Mouse (Mus musculus) midbrain, embryonic 11.5 days (tissue): Measurements from ENCODE around the gene Plscr1. TPM values are rescaled to one million over a fixed set of nuclear protein-coding genes. Genes with fewer than 3 reads are reported as not detected.

Experiments used
- ATAC-seq: fragments of 200-750 bp; cut with Nextera tagmentation; 2 replicates; pipeline ENCODE4 v1.8.0; 2017; ENCODE audit warnings: moderate TSS enrichment, moderate library complexity; ENCODE audit not compliant: low FRiP score
- DNase-seq: peaks from one replicate; pipeline ENCODE4 v3.0.0; 2015; ENCODE audit warnings: low spot score; ENCODE audit errors: missing footprints
- H3K27ac ChIP-seq: fragments of 300-500 bp; sonication (generic); 2 replicates; pipeline ENCODE4 v1.5.1; 2014; ENCODE audit warnings: low read depth, low read length
- H3K27me3 ChIP-seq: fragments of 300-500 bp; sonication (generic); 2 replicates; pipeline ENCODE4 v1.6.1; 2014; ENCODE audit warnings: mild to moderate bottlenecking, low read length, moderate library complexity, mixed read lengths; ENCODE audit not compliant: control insufficient read depth, insufficient read depth
- H3K36me3 ChIP-seq: fragments of 300-500 bp; sonication (generic); 2 replicates; pipeline ENCODE4 v1.6.1; 2014; ENCODE audit warnings: mild to moderate bottlenecking, low read length, moderate library complexity, mixed read lengths; ENCODE audit not compliant: control insufficient read depth, insufficient read depth
- H3K4me1 ChIP-seq: fragments of 300-500 bp; sonication (generic); 2 replicates; pipeline ENCODE4 v1.6.1; 2014; ENCODE audit warnings: low read length; ENCODE audit not compliant: control insufficient read depth, insufficient read depth
- H3K4me2 ChIP-seq: fragments of 300-500 bp; sonication (generic); 2 replicates; pipeline ENCODE4 v1.6.1; 2014; ENCODE audit warnings: mild to moderate bottlenecking, moderate library complexity
- H3K4me3 ChIP-seq: fragments of 300-500 bp; sonication (generic); 2 replicates; pipeline ENCODE4 v1.5.1; 2014; ENCODE audit warnings: low read depth, low read length
- H3K9ac ChIP-seq: fragments of 300-500 bp; sonication (generic); 2 replicates; pipeline ENCODE4 v1.6.1; 2014; ENCODE audit warnings: low read length
- H3K9me3 ChIP-seq: fragments of 300-500 bp; sonication (generic); 2 replicates; pipeline ENCODE4 v1.6.1; 2016; ENCODE audit warnings: low read length; ENCODE audit not compliant: control insufficient read depth
- WGBS: fragments of 180-500 bp; shearing (Covaris S2); extraction: QIAGEN DNeasy Blood & Tissue Kit; methylation state at CpG from one replicate; pipeline ENCODE4 v1.1.7; 2014; 5-methylcytosine and 5-hydroxymethylcytosine counted together
- polyA plus RNA-seq: library from polyadenylated mRNA; unstranded; fragments of >200 nt; fragmentation: Nextera tagmentation; extraction: Ambion mirVana; gene quantifications from 2 replicates; pipeline ENCODE4 v1.2.1, GENCODE M21; 2014

Gene Plscr1
- polyA plus RNA-seq, 1 experiment from 2014 or later = 26.3 TPM

DNA sequence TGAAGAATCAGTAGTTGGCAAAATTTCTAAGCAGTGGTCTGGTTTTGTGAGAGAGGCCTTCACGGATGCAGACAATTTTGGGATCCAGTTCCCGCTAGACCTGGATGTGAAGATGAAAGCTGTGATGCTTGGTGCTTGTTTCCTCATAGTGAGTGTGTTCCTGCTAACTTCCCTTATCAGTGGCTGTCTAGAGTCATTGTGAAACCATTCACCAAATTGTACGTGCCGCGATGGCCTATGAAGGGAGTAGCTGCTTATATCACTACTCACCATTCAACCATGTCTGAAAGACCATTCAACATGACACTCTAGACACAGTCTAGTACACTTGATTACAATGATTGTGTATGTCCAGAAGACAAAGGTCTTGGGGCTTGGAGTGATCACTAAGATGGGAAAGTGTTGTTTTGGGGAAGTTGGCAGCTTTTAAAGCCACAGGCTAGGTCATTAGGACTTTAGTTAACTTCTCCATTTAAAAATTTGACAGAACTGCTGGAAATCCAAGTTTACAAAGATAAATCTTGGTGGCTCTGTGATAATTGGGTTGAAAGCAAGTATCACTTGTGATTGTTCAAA lies 20.4 kb downstream of the Plscr1 start:
- H3K27me3 ChIP-seq = no peaks in the 10 kb centered on the region
- 0 out of 2 replicates have a peak, but pooled peaks cover 3% of the 10 kb centered on the region for H3K36me3 ChIP-seq
- H3K4me3 ChIP-seq = no peak overlapping the region
- no peaks in the 10 kb centered on the region for H3K9me3 ChIP-seq
- ATAC-seq (no peak), DNase-seq (no peak)
- no peak overlapping the region for H3K9ac ChIP-seq
- H3K4me1 ChIP-seq = no peaks in the 10 kb centered on the region
- H3K27ac ChIP-seq = no peak overlapping the region
- no peak overlapping the region for H3K4me2 ChIP-seq
- 96% methylated on average over 5 of the region's 5 CpGs for WGBS

DNA sequence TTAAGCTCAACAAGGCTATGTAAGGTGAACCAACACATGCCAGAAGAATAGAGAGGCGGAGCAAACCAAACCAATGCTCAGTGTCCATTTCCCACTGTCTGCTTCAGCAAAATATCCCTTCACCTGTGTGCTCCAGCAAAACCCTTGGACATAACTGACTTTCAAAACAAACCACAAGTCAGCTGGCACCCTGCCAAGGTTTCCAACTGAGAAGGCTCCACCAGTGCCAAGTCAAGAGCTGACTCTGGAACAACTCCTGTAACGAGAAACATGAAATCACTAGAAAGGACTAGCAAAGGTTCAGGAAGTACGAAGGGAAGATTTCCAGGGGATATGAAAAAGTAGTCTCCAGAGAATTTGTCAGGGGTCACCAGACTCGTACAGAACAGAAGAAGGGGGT lies 21.4 kb downstream of the Plscr1 start:
- Histone ChIP-seq H3K4me3 (no peak overlapping the region), H3K9ac (no peak overlapping the region), H3K27me3 (no peaks in the 10 kb centered on the region), H3K9me3 (no peaks in the 10 kb centered on the region), H3K4me1 (no peaks in the 10 kb centered on the region), H3K4me2 (no peak overlapping the region), H3K27ac (no peak overlapping the region), H3K36me3 (0 out of 2 replicates have a peak, but pooled peaks cover 3% of the 10 kb centered on the region)
- WGBS = 47% methylated on average over 4 of the region's 4 CpGs
- DNase-seq = no peak
- no peak for ATAC-seq

DNA sequence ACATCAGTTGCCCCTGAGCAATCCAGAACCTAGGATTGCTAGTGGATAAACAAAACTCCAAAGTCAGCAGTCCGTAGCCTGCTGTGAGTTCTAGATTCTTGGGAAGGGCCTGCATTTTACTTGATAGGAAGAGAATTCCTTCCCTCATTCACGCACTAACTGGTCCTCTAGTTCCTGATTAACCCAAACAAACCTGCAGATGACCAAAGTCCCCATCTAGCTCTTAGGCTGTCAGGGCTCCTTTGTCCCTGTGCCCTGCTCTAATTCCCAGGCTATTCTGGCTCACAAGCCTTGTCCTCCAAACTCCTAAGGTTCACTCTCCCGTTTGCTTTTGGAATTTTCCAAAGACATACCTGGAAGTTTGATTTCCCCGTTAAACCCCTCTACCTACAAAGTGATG lies 23.1 kb downstream of the Plscr1 start:
- ATAC-seq (no peak), DNase-seq (no peak)
- 0 out of 2 replicates have a peak, but pooled peaks cover 3% of the 10 kb centered on the region for H3K36me3 ChIP-seq
- H3K9ac ChIP-seq = no peak overlapping the region
- H3K4me3 ChIP-seq = no peak overlapping the region
- no peaks in the 10 kb centered on the region for H3K9me3 ChIP-seq
- no peaks in the 10 kb centered on the region for H3K4me1 ChIP-seq
- H3K4me2 ChIP-seq = no peak overlapping the region
- H3K27me3 ChIP-seq = no peaks in the 10 kb centered on the region
- no peak overlapping the region for H3K27ac ChIP-seq
- 89% methylated on average over 4 of the region's 4 CpGs for WGBS

DNA sequence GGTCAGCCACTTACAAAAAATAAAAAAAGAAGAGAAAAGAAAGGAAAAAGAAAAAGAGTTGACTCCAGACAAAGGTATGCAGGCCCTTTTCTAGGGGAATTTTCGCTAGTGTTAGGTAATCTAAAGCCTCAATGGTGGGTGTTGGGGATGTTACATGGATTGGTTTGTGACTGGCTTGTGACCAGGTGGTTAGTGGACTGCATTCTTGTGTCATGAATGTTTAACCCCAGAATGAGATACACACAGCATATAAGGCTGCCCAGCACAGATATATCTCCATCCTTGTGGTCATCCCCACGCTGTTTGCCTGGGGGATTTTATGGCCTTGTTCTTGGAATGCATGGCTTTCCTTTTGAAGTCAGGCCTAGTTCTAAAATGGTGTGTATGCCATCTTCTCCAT lies 23.7 kb downstream of the Plscr1 start:
- Histone ChIP-seq H3K27ac (no peak overlapping the region), H3K9me3 (no peaks in the 10 kb centered on the region), H3K4me1 (no peaks in the 10 kb centered on the region), H3K4me3 (no peak overlapping the region), H3K27me3 (no peaks in the 10 kb centered on the region), H3K9ac (no peak overlapping the region), H3K36me3 (0 out of 2 replicates have a peak, but pooled peaks cover 3% of the 10 kb centered on the region), H3K4me2 (no peak overlapping the region)
- ATAC-seq (no peak), DNase-seq (no peak)
- WGBS = 89% methylated on average over 2 of the region's 2 CpGs

DNA sequence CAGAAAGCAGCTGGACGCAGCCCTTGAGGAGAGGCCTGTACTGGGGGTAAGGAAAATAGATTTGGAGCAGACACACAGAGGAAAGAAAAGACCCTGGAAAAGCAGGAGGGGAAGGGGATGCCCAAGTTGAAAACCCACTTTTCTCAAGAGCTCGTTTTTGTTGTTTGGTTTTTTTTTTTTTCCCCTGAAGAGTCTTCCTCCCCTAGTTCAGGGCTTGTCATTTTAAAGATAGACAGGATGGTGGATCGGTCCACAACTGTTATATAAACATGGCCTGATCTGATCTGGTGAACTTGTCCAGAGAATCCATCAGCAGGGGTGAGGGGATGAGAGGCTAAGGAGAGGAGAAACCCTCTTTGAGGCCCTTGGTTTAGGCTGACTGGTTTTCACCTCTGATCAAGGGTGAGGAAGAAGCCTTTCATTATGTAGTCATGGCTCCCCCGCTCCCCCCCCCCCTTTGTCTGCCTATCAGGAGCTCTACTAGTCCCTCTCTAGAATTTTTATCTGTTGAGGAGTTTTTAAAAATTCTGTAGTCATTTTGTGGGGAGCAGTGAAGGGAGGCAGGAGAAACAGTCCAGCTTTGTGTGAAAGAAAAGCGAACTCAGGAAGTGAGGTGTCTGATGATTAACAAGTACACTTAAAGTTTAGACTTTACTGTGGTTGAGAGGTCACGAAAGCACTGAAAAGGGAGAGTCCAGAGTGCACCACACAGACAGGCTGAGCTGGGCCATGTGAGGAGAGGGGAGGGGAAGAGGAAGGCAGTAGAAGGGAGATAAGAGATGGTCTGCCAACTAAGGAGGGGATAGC lies 24.6 kb downstream of the Plscr1 start:
- DNase-seq = no peak
- no peak overlapping the region for H3K4me2 ChIP-seq
- no peaks in the 10 kb centered on the region for H3K4me1 ChIP-seq
- H3K27ac ChIP-seq = no peak overlapping the region
- 81% methylated on average over 6 of the region's 6 CpGs for whole genome bisulfite sequencing
- no peaks in the 10 kb centered on the region for H3K27me3 ChIP-seq
- 0 out of 2 replicates have a peak, but pooled peaks cover 3% of the 10 kb centered on the region for H3K36me3 ChIP-seq
- H3K9ac ChIP-seq = no peak overlapping the region
- no peak overlapping the region for H3K4me3 ChIP-seq
- ATAC-seq = peak; percentile 33; the same call in 1 of the 2 replicates
- no peaks in the 10 kb centered on the region for H3K9me3 ChIP-seq

- H3K36me3 ChIP-seq = no peaks in the 10 kb centered on the region
- no peaks in the 10 kb centered on the region for H3K27me3 ChIP-seq
- no peak within 1 kb of the TSS for H3K4me3 ChIP-seq
- 81% methylated on average over 9 of the region's 9 CpGs for WGBS
- no peak within 1 kb of the TSS for H3K27ac ChIP-seq
- ATAC-seq (no peak), DNase-seq (no peak)
- no peaks in the 10 kb centered on the region for H3K4me1 ChIP-seq
- no peaks in the 10 kb centered on the region for H3K9me3 ChIP-seq
- no peak within 1 kb of the TSS for H3K9ac ChIP-seq
- H3K4me2 ChIP-seq = no peak within 1 kb of the TSS
Measured at GRCm38 (mm10) chr9:92275486-92276207, 26.1 kb downstream of the Plscr1 start, which contains the start of gene Plscr2. TSS of gene Plscr2 (plus strand) at chr9:92275602.

DNA sequence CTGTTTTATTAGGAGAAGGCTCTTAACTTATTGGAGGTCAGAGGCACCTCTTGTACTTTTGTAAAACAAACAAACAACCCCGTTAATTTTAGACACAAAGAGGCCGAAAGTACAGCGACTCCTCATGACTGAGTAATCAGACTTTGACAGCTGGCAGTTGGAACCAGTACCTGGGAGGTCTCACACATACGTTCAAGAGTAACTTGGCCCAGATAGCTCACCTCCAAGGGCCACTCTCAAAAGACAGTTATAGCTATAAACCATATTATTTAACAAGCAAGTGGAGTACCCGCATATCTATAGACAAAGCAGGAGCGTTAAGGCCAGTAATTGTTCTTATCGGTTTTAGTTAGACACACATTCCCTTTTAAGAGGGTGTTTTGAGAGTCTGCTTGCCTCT lies 26.8 kb downstream of the Plscr1 start:
- 84% methylated on average over 7 of the region's 7 CpGs for WGBS

GRCm38 (mm10) chr9:92280048-92280447 lies 30.5 kb downstream of the Plscr1 start:
- Histone ChIP-seq H3K27me3 (no peaks in the 10 kb centered on the region), H3K27ac (no peak overlapping the region), H3K4me2 (no peak overlapping the region), H3K9me3 (no peaks in the 10 kb centered on the region), H3K36me3 (no peaks in the 10 kb centered on the region), H3K4me3 (no peak overlapping the region), H3K4me1 (no peaks in the 10 kb centered on the region), H3K9ac (no peak overlapping the region)
- DNase-seq (no peak), ATAC-seq (no peak)
- 93% methylated on average over 1 of the region's 1 CpGs for WGBS

More for the DNA sequence above, 26.8 kb downstream of the Plscr1 start:
- no peak overlapping the region for H3K4me2 ChIP-seq
- H3K27ac ChIP-seq = no peak overlapping the region
- ATAC-seq (no peak), DNase-seq (no peak)
- H3K9ac ChIP-seq = no peak overlapping the region
- no peak overlapping the region for H3K4me3 ChIP-seq
- no peaks in the 10 kb centered on the region for H3K9me3 ChIP-seq
- no peaks in the 10 kb centered on the region for H3K4me1 ChIP-seq
- no peaks in the 10 kb centered on the region for H3K27me3 ChIP-seq
- H3K36me3 ChIP-seq = no peaks in the 10 kb centered on the region
